Mouse (Mus musculus) CH12.LX (cell line): ENCODE data around the gene Xpnpep2.

ENCODE experiments used
- CTCF ChIP-seq, 2 experiments: IDR thresholded peaks in 1 of 2; conservative IDR thresholded peaks in 1 of 2; 2 replicates each; pipeline ENCODE4 v1.5.1; 2011 to 2012; ENCODE audit warnings: low read depth in 2 of 2, low read length in 2 of 2, improper control_type of control experiment in 1 of 2, inconsistent platforms in 1 of 2, mild to moderate bottlenecking in 1 of 2, moderate library complexity in 1 of 2
- E2F4 ChIP-seq: IDR thresholded peaks from 2 replicates; pipeline ENCODE4 v1.6.1; 2011; ENCODE audit warnings: low read depth, low read length, improper control_type of control experiment; ENCODE audit not compliant: insufficient replicate concordance
- GABPA ChIP-seq: IDR thresholded peaks from 2 replicates; pipeline ENCODE4 v1.6.1; 2012; ENCODE audit warnings: low read depth, low read length, improper control_type of control experiment, inconsistent platforms; ENCODE audit not compliant: insufficient replicate concordance
- MAFK ChIP-seq: IDR thresholded peaks from 2 replicates; pipeline ENCODE4 v1.6.1; 2011; ENCODE audit warnings: low read length, improper control_type of control experiment; ENCODE audit not compliant: insufficient replicate concordance
- MXI1 ChIP-seq: IDR thresholded peaks from 2 replicates; pipeline ENCODE4 v1.6.1; 2011; ENCODE audit warnings: mild to moderate bottlenecking, low read depth, low read length, improper control_type of control experiment
- NELFE ChIP-seq: IDR thresholded peaks from 2 replicates; pipeline ENCODE4 v1.6.1; 2011; ENCODE audit warnings: low read depth, low read length, improper control_type of control experiment
- NRF1 ChIP-seq: IDR thresholded peaks from 2 replicates; pipeline ENCODE4 v1.6.1; 2014; ENCODE audit warnings: low read depth, mild to moderate bottlenecking, inconsistent platforms, low read length, improper control_type of control experiment, moderate library complexity
- POLR2A ChIP-seq: IDR thresholded peaks from 2 replicates; pipeline ENCODE4 v1.6.1; 2011; ENCODE audit warnings: low read depth, mild to moderate bottlenecking, improper control_type of control experiment, low read length
- TBP ChIP-seq: conservative IDR thresholded peaks from 2 replicates; pipeline ENCODE4 v1.6.1; 2011; ENCODE audit warnings: low read depth, low read length, improper control_type of control experiment
- USF1 ChIP-seq: IDR thresholded peaks from 2 replicates; pipeline ENCODE4 v1.6.1; 2014; ENCODE audit warnings: low read depth, mild to moderate bottlenecking, inconsistent platforms, low read length, improper control_type of control experiment
- ZKSCAN1 ChIP-seq: IDR thresholded peaks from 2 replicates; pipeline ENCODE4 v1.6.1; 2012; ENCODE audit warnings: low read depth, inconsistent platforms, low read length, improper control_type of control experiment, borderline replicate concordance

DNA sequence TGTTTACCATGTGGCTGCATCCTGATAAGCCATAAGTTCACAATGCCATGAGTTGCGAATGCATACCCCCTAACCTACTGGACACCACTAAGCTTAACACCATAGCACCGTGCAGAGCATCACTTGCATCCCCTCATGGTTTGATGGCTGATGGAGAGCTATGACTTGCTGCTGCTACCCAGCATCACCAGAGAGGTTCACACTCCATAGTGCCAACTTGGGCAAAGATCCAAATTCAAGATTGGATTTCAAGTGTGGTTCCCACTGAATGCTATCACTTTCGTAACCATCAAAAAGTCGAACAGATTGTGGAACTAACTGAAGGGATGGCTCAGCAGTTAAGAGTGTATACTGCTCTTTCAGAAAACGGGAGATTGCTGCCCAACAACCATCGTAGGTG, 47.0 kb downstream of the Xpnpep2 start:
- TF ChIP-seq POLR2A (no peak), CTCF (conservative IDR thresholded peaks at IDR 0.05 in 1 of 2, IDR thresholded peaks at IDR 0.05 in 1 of 2; ENCODE audit: low read depth in 2 of 2, low read length in 2 of 2) (no peak), TBP (no peak), MXI1 (no peak), ZKSCAN1 (no peak), GABPA (no peak), NELFE (no peak), MAFK (no peak), NRF1 (no peak), USF1 (no peak), E2F4 (no peak)
